9 mouse cellular contexts compared by ENCODE assay signal in genomic region chr17:27642491-27643062, GRCm38 (mm10). TPM values are rescaled to one million over a fixed set of nuclear protein-coding genes. Genes with fewer than 3 reads are reported as not detected.
DNase-seq lines count a peak whose midpoint lies in the region; ATAC-seq and TF ChIP-seq lines count a peak whose summit lies in the region.
"Had no signal": no experiment of that assay in that cellular context is flagged by ENCODE, and none has a peak within 500 bp of the region (broad histone marks: within the 10 kb centered on the region; RNA-seq: fewer than 3 reads in every experiment).

No protein-coding gene starts in this region.

- H3K9ac ChIP-seq in lung, embryonic 14.5 days: no peak overlapping the region
- no peak overlapping the region for H3K9ac ChIP-seq in midbrain, embryonic 15.5 days
- H3K9ac ChIP-seq: liver, embryonic 14.5 days had no signal

- H3K27ac ChIP-seq in lung, embryonic 14.5 days (ENCODE audit: low read depth): peak overlapping the region; percentile 48
- H3K27ac ChIP-seq in midbrain, embryonic 15.5 days: peak overlapping the region; percentile 70
- H3K27ac ChIP-seq: liver, embryonic 14.5 days had no signal

- no peaks in the 10 kb centered on the region for H3K36me3 ChIP-seq in lung, embryonic 14.5 days (ENCODE audit: insufficient read depth)
- no peaks in the 10 kb centered on the region for H3K36me3 ChIP-seq in midbrain, embryonic 15.5 days (replicated peaks)

- peak; percentile 86 for ATAC-seq in lung, embryonic 14.5 days (ENCODE audit: insufficient read depth)
- peak; percentile 76 for ATAC-seq in midbrain, embryonic 15.5 days (replicated peaks)
- ATAC-seq in inflammation-experienced regulatory T-cells, adult 6 months: no peak

- WGBS in lung, embryonic 14.5 days: 9% methylated on average over 12 of the region's 12 CpGs
- WGBS in midbrain, embryonic 15.5 days: 21% methylated on average over 12 of the region's 12 CpGs

- peak; percentile 87 for DNase-seq in lung, embryonic 14.5 days
- no peak for DNase-seq in lung, postnatal 14 days
- peak; percentile 97 for DNase-seq in cerebellum, postnatal 36 days
- DNase-seq in frontal cortex, postnatal 36 days (ENCODE audit: low spot score in 2 of 2): peak; percentile 88 to 92
- peak; percentile 71 to 79 for DNase-seq in layer of hippocampus, postnatal 14 days (ENCODE audit: low spot score in 2 of 2)
- DNase-seq in thymus, postnatal 0 days (ENCODE audit: low spot score): no peak

- TF ChIP-seq CTCF in lung, embryonic 14.5 days (IDR thresholded peaks at IDR 0.05; ENCODE audit: low read depth): no peak

- H3K4me3 ChIP-seq in lung, embryonic 14.5 days (ENCODE audit: low read depth, low read length): no peak overlapping the region
- H3K4me3 ChIP-seq in midbrain, embryonic 15.5 days: no peak overlapping the region

- no peaks in the 10 kb centered on the region for H3K27me3 ChIP-seq in lung, embryonic 14.5 days (ENCODE audit: insufficient read depth, low read length)
- no peaks in the 10 kb centered on the region for H3K27me3 ChIP-seq in midbrain, embryonic 15.5 days (replicated peaks)

- H3K9me3 ChIP-seq in lung, embryonic 14.5 days (ENCODE audit: low read depth, low read length): no peaks in the 10 kb centered on the region
- H3K9me3 ChIP-seq in midbrain, embryonic 15.5 days: no peaks in the 10 kb centered on the region

- H3K4me1 ChIP-seq in lung, embryonic 14.5 days (ENCODE audit: insufficient read depth): no peaks in the 10 kb centered on the region
- H3K4me1 ChIP-seq in midbrain, embryonic 15.5 days: peaks cover 9% of the 10 kb centered on the region

- H3K4me2 ChIP-seq in lung, embryonic 14.5 days: peak overlapping the region; percentile 31
- H3K4me2 ChIP-seq in midbrain, embryonic 15.5 days: peak overlapping the region; percentile 10; the same call in 1 of the 2 replicates

RNA-seq across cellular contexts. Expression of gene Rps10, which starts 6.1 kb away (rescaled TPM):
- 1,167 and 1,191 TPM in 2 replicates for polyA plus RNA-seq in lung, embryonic 14.5 days (2014; fragmentation: Nextera tagmentation; extraction: Ambion mirVana)
- total RNA-seq in layer of hippocampus, postnatal 14 days (2021): 100 to 1,000 TPM; 413 to 460 TPM
- polyA plus RNA-seq in midbrain, embryonic 15.5 days (2015; fragmentation: Nextera tagmentation; extraction: Ambion mirVana): 417 and 421 TPM in 2 replicates
- polyA plus RNA-seq in inflammation-experienced regulatory T-cells, adult 6 months (2017; shearing (Covaris generic)): 1,000 to 10,000 TPM; 1,299 to 2,086 (median 1,613) TPM
- polyA plus RNA-seq in thymus, postnatal 0 days (2015; fragmentation: Nextera tagmentation; extraction: Ambion mirVana): 1,579 and 1,606 TPM in 2 replicates

RNA-seq across cellular contexts. Expression of gene RPS10-NUDT3, which starts 7.6 kb away (rescaled TPM):
- polyA plus RNA-seq in lung, embryonic 14.5 days (2014; fragmentation: Nextera tagmentation; extraction: Ambion mirVana): not detected in 2 replicates
- total RNA-seq in layer of hippocampus, postnatal 14 days (2021): not detected
- not detected in 2 replicates for polyA plus RNA-seq in midbrain, embryonic 15.5 days (2015; fragmentation: Nextera tagmentation; extraction: Ambion mirVana)
- polyA plus RNA-seq in inflammation-experienced regulatory T-cells, adult 6 months (2017; shearing (Covaris generic)): not detected
- polyA plus RNA-seq in thymus, postnatal 0 days (2015; fragmentation: Nextera tagmentation; extraction: Ambion mirVana): not detected in 2 replicates
- polyA plus RNA-seq: liver, embryonic 14.5 days had no signal

RNA-seq across cellular contexts. Expression of gene Pacsin1, which starts 12.7 kb away (rescaled TPM):
- 0.39 and 0.60 TPM in 2 replicates for polyA plus RNA-seq in lung, embryonic 14.5 days (2014; fragmentation: Nextera tagmentation; extraction: Ambion mirVana)
- total RNA-seq in layer of hippocampus, postnatal 14 days (2021): 100 to 1,000 TPM; 270 to 280 TPM
- 55.5 and 55.7 TPM in 2 replicates for polyA plus RNA-seq in midbrain, embryonic 15.5 days (2015; fragmentation: Nextera tagmentation; extraction: Ambion mirVana)
- 10 to 100 TPM; 12.2 to 49.0 (median 34.4) TPM for polyA plus RNA-seq in inflammation-experienced regulatory T-cells, adult 6 months (2017; shearing (Covaris generic))
- 19.8 and 20.1 TPM in 2 replicates for polyA plus RNA-seq in thymus, postnatal 0 days (2015; fragmentation: Nextera tagmentation; extraction: Ambion mirVana)

RNA-seq across cellular contexts. Expression of gene Nudt3, which starts 19.3 kb away (rescaled TPM):
- polyA plus RNA-seq in lung, embryonic 14.5 days (2014; fragmentation: Nextera tagmentation; extraction: Ambion mirVana): 30.5 and 34.4 TPM in 2 replicates
- total RNA-seq in layer of hippocampus, postnatal 14 days (2021): 100 to 1,000 TPM; 487 to 502 TPM
- polyA plus RNA-seq in midbrain, embryonic 15.5 days (2015; fragmentation: Nextera tagmentation; extraction: Ambion mirVana): 251 and 274 TPM in 2 replicates
- polyA plus RNA-seq in inflammation-experienced regulatory T-cells, adult 6 months (2017; shearing (Covaris generic)): 10 to 100 TPM; 28.1 to 42.5 (median 32.0) TPM
- polyA plus RNA-seq in thymus, postnatal 0 days (2015; fragmentation: Nextera tagmentation; extraction: Ambion mirVana): 80.5 and 87.8 TPM in 2 replicates

Comparison
In these comparisons a context has a peak if more than half of its experiments do, and no peak if none do; other contexts are left out.
1. DNase-seq: peak in lung, embryonic 14.5 days (single experiment), cerebellum, postnatal 36 days (2 of 2), frontal cortex, postnatal 36 days (2 of 2) and layer of hippocampus, postnatal 14 days (2 of 2); none in lung, postnatal 14 days (single experiment) and thymus, postnatal 0 days (single experiment).